Mouse (Mus musculus) olfactory bulb, adult 2 months (tissue): ENCODE measurements around the gene Alg9. TPM values are rescaled to one million over a fixed set of nuclear protein-coding genes. Genes with fewer than 3 reads are reported as not detected.

Experiments
- H3K27ac ChIP-seq: fragments of 200-500 bp; 2 replicates; pipeline ENCODE4 v1.5.1; 2012; ENCODE audit warnings: low read depth, low read length; ENCODE audit not compliant: insufficient read depth
- H3K4me1 ChIP-seq: fragments of 200-500 bp; 2 replicates; pipeline ENCODE4 v1.6.1; 2012; ENCODE audit warnings: low read length; ENCODE audit not compliant: control insufficient read depth, insufficient read depth
- H3K4me3 ChIP-seq: fragments of 200-500 bp; 2 replicates; pipeline ENCODE4 v1.5.1; 2012; ENCODE audit warnings: mild to moderate bottlenecking, low read depth, low read length, moderate library complexity; ENCODE audit not compliant: insufficient read depth
- CTCF ChIP-seq: fragments of 200-500 bp; IDR thresholded peaks from 2 replicates; pipeline ENCODE4 v1.5.1; 2012; ENCODE audit warnings: low read depth, mild to moderate bottlenecking, low read length, moderate library complexity; ENCODE audit not compliant: insufficient read depth
- POLR2A ChIP-seq: fragments of 200-500 bp; IDR thresholded peaks from 2 replicates; pipeline ENCODE4 v1.6.1; 2012; ENCODE audit warnings: mild to moderate bottlenecking, low read depth, low read length, moderate library complexity; ENCODE audit not compliant: insufficient read depth
- WGBS: fragments of 180-500 bp; shearing (Covaris S2); methylation state at CpG from one replicate; pipeline ENCODE4 v1.1.7; 2018; 5-methylcytosine and 5-hydroxymethylcytosine counted together
- polyA plus RNA-seq: library from polyadenylated mRNA; stranded (reverse); fragments of >200 nt; gene quantifications from 2 replicates; pipeline ENCODE4 v1.2.4, GENCODE M21; 2012; ENCODE audit warnings: low replicate concordance; ENCODE audit not compliant: missing spikeins, insufficient read depth, insufficient read length

Gene Alg9
- polyA plus RNA-seq, 1 experiment, result not detected

DNA sequence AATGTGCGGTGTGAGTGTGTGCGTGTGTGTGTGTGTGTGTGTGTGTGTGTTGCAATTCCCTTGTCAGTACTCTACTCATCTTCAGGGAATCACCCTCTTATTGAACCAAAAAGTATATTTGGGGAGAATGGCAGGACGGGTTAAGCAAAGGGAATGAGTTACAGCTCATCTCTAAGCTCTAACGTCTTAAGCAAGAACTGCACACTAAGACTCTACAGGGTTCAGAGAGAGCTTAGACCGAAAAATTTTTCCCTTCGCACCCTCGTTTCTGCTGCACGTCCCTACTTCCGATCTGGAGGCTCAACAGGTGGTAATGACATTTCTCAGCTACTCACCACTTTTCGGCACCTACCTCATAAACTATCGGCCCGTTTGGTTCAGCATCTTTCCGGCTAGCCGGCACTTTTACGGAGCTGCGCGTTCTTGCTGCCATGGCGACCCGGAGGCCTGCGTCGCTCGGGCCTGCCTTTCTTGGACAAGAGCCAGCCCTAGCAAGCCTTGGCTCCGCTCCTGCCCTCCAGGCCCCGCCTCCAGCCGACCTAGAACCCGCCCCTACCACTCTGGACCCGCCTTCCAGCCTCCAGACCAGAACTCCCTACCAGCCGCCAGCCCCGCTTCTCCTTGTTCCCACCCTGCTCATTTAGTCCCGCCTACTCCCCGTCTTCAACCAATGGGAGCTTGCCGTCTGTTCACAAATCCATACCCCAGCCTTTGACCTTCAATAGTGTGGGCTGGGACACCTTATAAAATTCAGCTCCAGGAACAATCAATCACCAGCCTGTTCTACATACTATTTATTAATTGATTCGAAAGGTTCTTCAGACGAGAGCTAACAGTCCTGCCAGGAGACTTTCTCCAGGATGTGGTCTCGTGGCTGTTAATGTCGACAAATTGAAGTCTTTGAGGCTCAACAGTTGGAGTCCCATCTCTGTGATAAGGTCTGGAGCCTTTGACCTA, 35.6 kb upstream of the Alg9 start, which contains the start of gene Dixdc1:
TSS of gene Dixdc1 (minus strand) at position 604 of the 957 bp plus-strand sequence.
- Histone ChIP-seq H3K27ac (no peak within 1 kb of the TSS), H3K4me1 (peaks cover 4% of the 10 kb centered on the region; the same call in 1 of the 2 replicates), H3K4me3 (peak within 1 kb of the TSS; percentile 49)
- WGBS, result 9% methylated on average over 36 of the region's 36 CpGs
- TF ChIP-seq POLR2A (no peak), CTCF (no peak)

GRCm38 (mm10) chr9:50740867-50741784, 33.7 kb upstream of the Alg9 start:
- Histone ChIP-seq H3K4me3 (no peak overlapping the region), H3K4me1 (peaks cover 5% of the 10 kb centered on the region), H3K27ac (no peak overlapping the region)
- no peak for TF ChIP-seq CTCF
- TF ChIP-seq POLR2A, result no peak
- WGBS, result 88% methylated on average over 14 of the region's 14 CpGs

GRCm38 (mm10) chr9:50742261-50742660, 32.6 kb upstream of the Alg9 start:
- Histone ChIP-seq H3K4me1 (peaks cover 9% of the 10 kb centered on the region), H3K27ac (no peak overlapping the region), H3K4me3 (no peak overlapping the region)
- TF ChIP-seq POLR2A, result no peak
- TF ChIP-seq CTCF, result no peak
- WGBS, result 79% methylated on average over 3 of the region's 3 CpGs

DNA sequence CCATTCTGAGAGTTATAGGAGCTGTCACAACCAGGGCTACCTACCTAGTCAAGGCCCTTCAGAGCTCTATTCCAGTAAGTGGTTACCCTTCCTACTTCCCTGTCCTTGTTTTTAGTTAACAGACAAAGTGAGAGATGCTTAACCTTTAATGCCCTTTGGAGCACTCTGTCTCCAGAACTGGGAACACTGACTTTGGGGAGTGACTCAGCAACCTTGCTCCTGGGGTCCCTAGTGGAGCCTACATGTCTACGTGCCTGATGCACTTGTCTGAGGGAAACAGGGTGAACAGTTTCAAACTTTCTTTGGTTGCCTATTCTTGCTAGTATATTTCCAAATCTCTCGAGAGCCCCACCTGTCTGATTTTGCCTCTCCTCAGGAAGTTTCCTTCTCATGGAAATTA, 32.1 kb upstream of the Alg9 start:
- 79% methylated on average over 2 of the region's 2 CpGs for WGBS

DNA sequence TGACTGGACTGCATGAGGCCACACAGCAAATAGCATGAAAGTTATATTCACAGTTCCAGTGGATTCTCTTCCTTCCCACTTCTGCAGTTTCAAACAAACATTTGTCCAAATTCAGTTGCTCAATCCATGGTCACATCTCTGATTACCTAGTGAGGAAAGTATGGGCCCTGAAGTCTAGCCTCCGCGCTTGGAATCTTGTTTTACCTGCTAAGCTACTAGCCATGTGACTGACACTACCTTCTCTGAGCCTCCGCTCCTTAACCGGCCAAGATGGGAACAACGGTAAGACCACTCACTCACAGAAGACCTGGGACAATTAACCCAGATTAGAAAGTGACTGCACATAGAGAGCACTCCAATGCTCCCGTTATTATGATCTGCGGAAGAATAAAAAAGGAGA, 29.0 kb upstream of the Alg9 start:
- TF ChIP-seq POLR2A (no peak), CTCF (no peak)
- WGBS, result 36% methylated on average over 7 of the region's 7 CpGs
- Histone ChIP-seq H3K4me3 (peak overlapping the region; percentile 33), H3K4me1 (peaks cover 5% of the 10 kb centered on the region; the same call in 1 of the 2 replicates), H3K27ac (no peak overlapping the region)

More for the DNA sequence above, 32.1 kb upstream of the Alg9 start:
- H3K4me3 ChIP-seq, result no peak overlapping the region
- H3K27ac ChIP-seq, result no peak overlapping the region
- H3K4me1 ChIP-seq, result peaks cover 9% of the 10 kb centered on the region
- TF ChIP-seq POLR2A (no peak), CTCF (no peak)

GRCm38 (mm10) chr9:50746214-50746677, 28.6 kb upstream of the Alg9 start, which contains the start of gene 2310030G06Rik:
Gene 2310030G06Rik, minus strand, starts transcription at chr9:50746536.
- TF ChIP-seq CTCF, result no peak
- TF ChIP-seq POLR2A, result no peak
- H3K27ac ChIP-seq, result no peak within 1 kb of the TSS
- peak within 1 kb of the TSS; percentile 33 for H3K4me3 ChIP-seq
- 13% methylated on average over 19 of the region's 19 CpGs for WGBS
- H3K4me1 ChIP-seq, result peaks cover 5% of the 10 kb centered on the region; the same call in 1 of the 2 replicates

DNA sequence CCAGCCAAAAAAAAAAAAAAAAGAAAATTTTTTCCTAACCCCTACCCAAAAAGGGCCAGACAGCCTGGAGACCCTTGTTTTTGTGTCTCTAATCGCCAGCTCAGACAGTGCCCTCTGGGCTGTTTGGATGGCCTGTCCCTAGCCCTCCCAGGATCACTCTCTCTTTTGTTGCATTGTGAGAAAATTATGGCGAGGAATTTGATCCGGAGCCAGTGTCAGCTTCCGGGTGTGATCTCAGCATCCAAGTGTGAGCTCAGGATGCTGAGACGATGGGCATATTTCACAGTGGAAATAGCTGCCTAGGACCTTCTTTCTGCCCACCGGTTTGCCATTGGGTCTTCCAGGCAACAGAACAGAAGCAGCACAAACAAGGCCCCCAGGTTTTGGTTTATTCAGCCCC, 24.1 kb upstream of the Alg9 start:
- TF ChIP-seq CTCF, result no peak
- TF ChIP-seq POLR2A, result no peak
- WGBS, result 57% methylated on average over 6 of the region's 6 CpGs
- Histone ChIP-seq H3K27ac (no peak overlapping the region), H3K4me1 (peaks cover 13% of the 10 kb centered on the region), H3K4me3 (no peak overlapping the region)

DNA sequence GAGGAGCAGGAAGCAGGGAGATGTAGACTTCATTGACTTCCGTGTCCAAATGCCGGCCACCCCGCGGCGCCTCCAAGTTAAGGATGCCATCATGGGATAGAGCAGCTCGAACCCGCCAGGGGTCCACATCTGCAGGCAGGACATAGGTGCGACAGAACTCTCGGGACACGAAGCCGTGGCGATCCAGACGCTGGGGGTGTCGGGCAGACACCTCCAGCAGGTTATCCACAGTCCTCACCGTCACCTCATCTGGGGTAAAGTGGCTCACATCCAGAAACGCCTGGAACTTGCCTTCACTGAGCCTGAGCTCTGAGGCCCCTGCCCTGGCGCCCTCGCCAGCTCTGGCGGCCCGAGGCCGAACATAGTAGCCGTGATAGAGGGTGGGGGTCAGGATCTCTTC, 23.5 kb upstream of the Alg9 start, which contains the start of gene Cryab:
TSS of gene Cryab (plus strand) at position 3 of the 400 bp plus-strand sequence.
- no peak within 1 kb of the TSS for H3K27ac ChIP-seq
- TF ChIP-seq POLR2A (no peak), CTCF (no peak)
- 80% methylated on average over 22 of the region's 22 CpGs for WGBS
- H3K4me1 ChIP-seq, result peaks cover 10% of the 10 kb centered on the region
- H3K4me3 ChIP-seq, result no peak within 1 kb of the TSS
